In genomic region chr2:75407560-75407959, GRCm38 (mm10) we compare ENCODE assay signal across 14 mouse cellular contexts.
A peak's percentile ranks its signal among the peaks of the same experiment; 100 is the strongest.
DNase-seq lines count a peak whose midpoint lies in the region; ATAC-seq and TF ChIP-seq lines count a peak whose summit lies in the region.
"Had no signal": no experiment of that assay in that cellular context is flagged by ENCODE, and none has a peak within 500 bp of the region (broad histone marks: within the 10 kb centered on the region; RNA-seq: fewer than 3 reads in every experiment).

No protein-coding gene starts in this region.

- no peak for TF ChIP-seq CTCF in thymus, adult 2 months (IDR thresholded peaks at IDR 0.05; ENCODE audit: borderline replicate concordance, control insufficient read depth, extremely low read depth, insufficient read depth, low read length, poor library complexity)

- H3K27me3 ChIP-seq in forebrain, embryonic 14.5 days (replicated peaks; ENCODE audit: control insufficient read depth, insufficient read depth, low read length): no peaks in the 10 kb centered on the region
- H3K27me3 ChIP-seq in forebrain, embryonic 10.5 days (ENCODE audit: poor library complexity, severe bottlenecking): no peaks in the 10 kb centered on the region
- H3K27me3 ChIP-seq in thymus, adult 2 months (ENCODE audit: control insufficient read depth, insufficient read depth, low read length): no peaks in the 10 kb centered on the region
- H3K27me3 ChIP-seq: heart, embryonic 13.5 days; intestine, embryonic 15.5 days had no signal

- peak overlapping the region; percentile 39; the same call in 1 of the 2 replicates for H3K27ac ChIP-seq in forebrain, embryonic 14.5 days (ENCODE audit: low read depth, low read length)
- no peak overlapping the region for H3K27ac ChIP-seq in forebrain, embryonic 10.5 days
- no peak overlapping the region for H3K27ac ChIP-seq in thymus, adult 2 months (ENCODE audit: control insufficient read depth, insufficient read depth, low read length)
- H3K27ac ChIP-seq: heart, embryonic 13.5 days; intestine, embryonic 15.5 days had no signal

- no peak for TF ChIP-seq POLR2A in thymus, adult 2 months (IDR thresholded peaks at IDR 0.05; ENCODE audit: control insufficient read depth, extremely low read depth, insufficient read depth, low read length, poor library complexity)

- ATAC-seq in forebrain, embryonic 14.5 days: peak; percentile 76; the same call in 1 of the 2 replicates
- ATAC-seq: intestine, embryonic 15.5 days; liver, postnatal 0 days had no signal

- H3K9me3 ChIP-seq in forebrain, embryonic 14.5 days (replicated peaks; ENCODE audit: control insufficient read depth, low read length): no peaks in the 10 kb centered on the region
- H3K9me3 ChIP-seq in forebrain, embryonic 10.5 days: no peaks in the 10 kb centered on the region
- H3K9me3 ChIP-seq: heart, embryonic 13.5 days; intestine, embryonic 15.5 days had no signal

- no peak overlapping the region for H3K9ac ChIP-seq in forebrain, embryonic 14.5 days (ENCODE audit: low read length)
- H3K9ac ChIP-seq: heart, embryonic 13.5 days; intestine, embryonic 15.5 days; liver, postnatal 0 days had no signal

- no peak overlapping the region for H3K4me2 ChIP-seq in forebrain, embryonic 14.5 days (ENCODE audit: low read length)
- H3K4me2 ChIP-seq: heart, embryonic 13.5 days; intestine, embryonic 15.5 days had no signal

- peak; percentile 79 for DNase-seq in forebrain, embryonic 14.5 days (ENCODE audit: low spot score)
- no peak for DNase-seq in forebrain, embryonic 10.5 days (ENCODE audit: extremely low spot score, low spot score)
- peak; percentile 78 for DNase-seq in left cerebral cortex, postnatal 4 days
- no peak for DNase-seq in left cerebral cortex, postnatal 36 days (ENCODE audit: low spot score in 2 of 2)
- DNase-seq in fat pad, adult 2 months (ENCODE audit: extremely low read depth, low read depth, low spot score): peak; percentile 16
- DNase-seq in layer of hippocampus, postnatal 10 days (ENCODE audit: low spot score in 2 of 2): peak; percentile 30 to 40
- no peak for DNase-seq in thymus, adult 2 months
- no peak for DNase-seq in frontal cortex, postnatal 36 days (ENCODE audit: low spot score in 2 of 2)
- DNase-seq: cerebellum, adult 8-10 months; heart, postnatal 4 days; liver; liver, postnatal 0 days had no signal

- 56% methylated on average over 4 of the region's 4 CpGs for WGBS in forebrain, embryonic 14.5 days
- WGBS in forebrain, embryonic 10.5 days: 87% methylated on average over 4 of the region's 4 CpGs
- WGBS in thymus, adult 2 months: 84% methylated on average over 4 of the region's 4 CpGs

- peaks cover 13% of the 10 kb centered on the region for H3K4me1 ChIP-seq in forebrain, embryonic 14.5 days (ENCODE audit: control insufficient read depth, insufficient read depth, low read length)
- peaks cover 22% of the 10 kb centered on the region for H3K4me1 ChIP-seq in forebrain, embryonic 10.5 days
- no peaks in the 10 kb centered on the region for H3K4me1 ChIP-seq in thymus, adult 2 months (replicated peaks; ENCODE audit: control insufficient read depth, insufficient read depth, low read length)
- H3K4me1 ChIP-seq: intestine, embryonic 15.5 days had no signal

- intact Hi-C loops in left cerebral cortex, postnatal 4 days (cut with DNase I): no loop called here
- intact Hi-C loops in left cerebral cortex, postnatal 36 days (cut with DNase I): no loop called here

- H3K36me3 ChIP-seq in forebrain, embryonic 14.5 days (ENCODE audit: control insufficient read depth, insufficient read depth, low read length): no peaks in the 10 kb centered on the region
- no peaks in the 10 kb centered on the region for H3K36me3 ChIP-seq in forebrain, embryonic 10.5 days (replicated peaks)
- no peaks in the 10 kb centered on the region for H3K36me3 ChIP-seq in thymus, adult 2 months (ENCODE audit: control insufficient read depth, insufficient read depth, low read length)
- H3K36me3 ChIP-seq: heart, embryonic 13.5 days; intestine, embryonic 15.5 days had no signal

- H3K4me3 ChIP-seq in forebrain, embryonic 14.5 days (ENCODE audit: low read depth, low read length): no peak overlapping the region
- H3K4me3 ChIP-seq in forebrain, embryonic 10.5 days: no peak overlapping the region
- no peak overlapping the region for H3K4me3 ChIP-seq in thymus, adult 2 months (ENCODE audit: control insufficient read depth, insufficient read depth, low read length)
- H3K4me3 ChIP-seq: heart, embryonic 13.5 days; intestine, embryonic 15.5 days had no signal

Comparison
In these comparisons a context has a peak if more than half of its experiments do, and no peak if none do; other contexts are left out.
1. DNase-seq: peak in forebrain, embryonic 14.5 days (single experiment), left cerebral cortex, postnatal 4 days (single experiment), fat pad, adult 2 months (single experiment) and layer of hippocampus, postnatal 10 days (2 of 2); none in forebrain, embryonic 10.5 days (single experiment), left cerebral cortex, postnatal 36 days (0 of 2), thymus, adult 2 months (single experiment) and frontal cortex, postnatal 36 days (0 of 2).